Comparison of ENCODE assay signal across 29 mouse cellular contexts in genomic region chr17:51791226-51791625, GRCm38 (mm10). TPM values are rescaled to one million over a fixed set of nuclear protein-coding genes. Genes with fewer than 3 reads are reported as not detected.
DNase-seq lines count a peak whose midpoint lies in the region; ATAC-seq and TF ChIP-seq lines count a peak whose summit lies in the region.
"Had no signal": no experiment of that assay in that cellular context is flagged by ENCODE, and none has a peak within 500 bp of the region (broad histone marks: within the 10 kb centered on the region; RNA-seq: fewer than 3 reads in every experiment).

No protein-coding gene starts in this region.

- WGBS in forebrain, embryonic 14.5 days: 55% methylated on average over 5 of the region's 5 CpGs
- WGBS in forebrain, embryonic 11.5 days: 80% methylated on average over 5 of the region's 5 CpGs
- 41% methylated on average over 5 of the region's 5 CpGs for WGBS in midbrain, embryonic 15.5 days
- WGBS in midbrain, embryonic 10.5 days: 79% methylated on average over 5 of the region's 5 CpGs
- 80% methylated on average over 5 of the region's 5 CpGs for WGBS in kidney, embryonic 14.5 days

- H3K36me3 ChIP-seq in forebrain, embryonic 14.5 days (ENCODE audit: control insufficient read depth, insufficient read depth, low read length): 0 out of 2 replicates have a peak, but pooled peaks cover 10% of the 10 kb centered on the region
- no peaks in the 10 kb centered on the region for H3K36me3 ChIP-seq in forebrain, embryonic 11.5 days (ENCODE audit: control insufficient read depth, insufficient read depth, low read length)
- no peaks in the 10 kb centered on the region for H3K36me3 ChIP-seq in midbrain, embryonic 15.5 days (replicated peaks)
- H3K36me3 ChIP-seq in midbrain, embryonic 10.5 days: peaks cover 18% of the 10 kb centered on the region
- H3K36me3 ChIP-seq in kidney, embryonic 14.5 days (ENCODE audit: control insufficient read depth, insufficient read depth, low read length): no peaks in the 10 kb centered on the region
- H3K36me3 ChIP-seq: limb, embryonic 15.5 days; liver, embryonic 13.5 days had no signal

- ATAC-seq in forebrain, embryonic 14.5 days: peak; percentile 1; the same call in 1 of the 2 replicates
- no peak for ATAC-seq in forebrain, embryonic 11.5 days (replicated peaks; ENCODE audit: low FRiP score)
- ATAC-seq in midbrain, embryonic 15.5 days (replicated peaks): peak; percentile 25; the same call in 1 of the 2 replicates
- no peak for ATAC-seq in kidney, embryonic 14.5 days (ENCODE audit: low FRiP score, low TSS enrichment)
- ATAC-seq: intestine, postnatal 0 days; lung, postnatal 0 days; Patski had no signal

- no peak overlapping the region for H3K9ac ChIP-seq in forebrain, embryonic 14.5 days (ENCODE audit: low read length)
- no peak overlapping the region for H3K9ac ChIP-seq in forebrain, embryonic 11.5 days (ENCODE audit: low read length)
- no peak overlapping the region for H3K9ac ChIP-seq in midbrain, embryonic 15.5 days
- H3K9ac ChIP-seq in kidney, embryonic 14.5 days (ENCODE audit: low read depth, low read length): no peak overlapping the region
- H3K9ac ChIP-seq: limb, embryonic 15.5 days; liver, embryonic 13.5 days had no signal

- H3K27ac ChIP-seq in forebrain, embryonic 14.5 days (ENCODE audit: low read depth, low read length): 0 out of 2 replicates have a peak overlapping the region, but pooled peaks have one; percentile 61
- H3K27ac ChIP-seq in forebrain, embryonic 11.5 days (ENCODE audit: low read depth, low read length): no peak overlapping the region
- H3K27ac ChIP-seq in layer of hippocampus, adult 2 months: peak overlapping the region; percentile 83
- 0 out of 2 replicates have a peak overlapping the region, but pooled peaks have one; percentile 74 for H3K27ac ChIP-seq in midbrain, embryonic 15.5 days
- no peak overlapping the region for H3K27ac ChIP-seq in midbrain, embryonic 10.5 days (replicated peaks)
- H3K27ac ChIP-seq in kidney, embryonic 14.5 days (ENCODE audit: low read depth, low read length): no peak overlapping the region
- H3K27ac ChIP-seq: gastrocnemius, adult 2 months; limb, embryonic 15.5 days; liver, embryonic 13.5 days had no signal

- DNase-seq in forebrain, embryonic 14.5 days (ENCODE audit: low spot score): peak; percentile 61
- DNase-seq in forebrain, embryonic 11.5 days (ENCODE audit: low spot score): no peak
- no peak for DNase-seq in layer of hippocampus, adult 2 months (ENCODE audit: low spot score in 2 of 2)
- DNase-seq in layer of hippocampus, adult 11-12 months (ENCODE audit: low spot score): no peak
- no peak for DNase-seq in midbrain, embryonic 10.5 days (ENCODE audit: low spot score)
- DNase-seq: adrenal gland, postnatal 10 days; cerebellum, adult 11 months; cerebellum, adult 9-10 months; cerebellum, postnatal 36 days; gastrocnemius, adult 2 months; gastrocnemius, postnatal 36 days; heart, adult 18-20 months; heart, postnatal 36 days; kidney, adult 9 months; kidney, postnatal 14 days; left cerebral cortex, postnatal 4 days; liver, embryonic 13.5 days; lung, adult 18-20 months; lung, postnatal 4 days; right cerebral cortex, adult 18-20 months; spleen, adult 18-20 months; thymus, postnatal 14 days had no signal

- no peak overlapping the region for H3K4me3 ChIP-seq in forebrain, embryonic 14.5 days (ENCODE audit: low read depth, low read length)
- H3K4me3 ChIP-seq in forebrain, embryonic 11.5 days (ENCODE audit: low read depth, low read length): no peak overlapping the region
- H3K4me3 ChIP-seq in layer of hippocampus, adult 2 months: no peak overlapping the region
- no peak overlapping the region for H3K4me3 ChIP-seq in midbrain, embryonic 15.5 days
- no peak overlapping the region for H3K4me3 ChIP-seq in midbrain, embryonic 10.5 days
- H3K4me3 ChIP-seq in kidney, embryonic 14.5 days (ENCODE audit: low read length): no peak overlapping the region
- H3K4me3 ChIP-seq: gastrocnemius, adult 2 months; limb, embryonic 15.5 days; liver, embryonic 13.5 days; megakaryocyte, embryonic 14.5 days had no signal

- TF ChIP-seq CTCF in layer of hippocampus, adult 2 months (conservative IDR thresholded peaks at IDR 0.05): no peak

- H3K4me2 ChIP-seq in forebrain, embryonic 14.5 days (ENCODE audit: low read length): 0 out of 2 replicates have a peak overlapping the region, but pooled peaks have one; percentile 12
- H3K4me2 ChIP-seq in forebrain, embryonic 11.5 days (ENCODE audit: low read depth, low read length, severe bottlenecking): no peak overlapping the region
- H3K4me2 ChIP-seq in midbrain, embryonic 15.5 days: no peak overlapping the region; the same call in 1 of the 2 replicates
- no peak overlapping the region for H3K4me2 ChIP-seq in kidney, embryonic 14.5 days (replicated peaks; ENCODE audit: low read depth, low read length)
- H3K4me2 ChIP-seq: limb, embryonic 15.5 days; liver, embryonic 13.5 days had no signal

- H3K27me3 ChIP-seq in forebrain, embryonic 14.5 days (replicated peaks; ENCODE audit: control insufficient read depth, insufficient read depth, low read length): no peaks in the 10 kb centered on the region
- no peaks in the 10 kb centered on the region for H3K27me3 ChIP-seq in forebrain, embryonic 11.5 days (ENCODE audit: control insufficient read depth, insufficient read depth, low read length)
- H3K27me3 ChIP-seq in midbrain, embryonic 15.5 days (replicated peaks): no peaks in the 10 kb centered on the region
- H3K27me3 ChIP-seq in midbrain, embryonic 10.5 days (ENCODE audit: low read depth, poor library complexity, severe bottlenecking): no peaks in the 10 kb centered on the region
- H3K27me3 ChIP-seq in kidney, embryonic 14.5 days (ENCODE audit: control insufficient read depth, insufficient read depth, low read length): no peaks in the 10 kb centered on the region
- H3K27me3 ChIP-seq: limb, embryonic 15.5 days; liver, embryonic 13.5 days; megakaryocyte, embryonic 14.5 days had no signal

- H3K4me1 ChIP-seq in forebrain, embryonic 14.5 days (ENCODE audit: control insufficient read depth, insufficient read depth, low read length): peaks cover 13% of the 10 kb centered on the region
- 0 out of 2 replicates have a peak, but pooled peaks cover 4% of the 10 kb centered on the region for H3K4me1 ChIP-seq in forebrain, embryonic 11.5 days (replicated peaks; ENCODE audit: control insufficient read depth, insufficient read depth, low read length)
- peaks cover 12% of the 10 kb centered on the region for H3K4me1 ChIP-seq in midbrain, embryonic 15.5 days
- peaks cover 23% of the 10 kb centered on the region for H3K4me1 ChIP-seq in midbrain, embryonic 10.5 days
- no peaks in the 10 kb centered on the region for H3K4me1 ChIP-seq in kidney, embryonic 14.5 days (ENCODE audit: control insufficient read depth, insufficient read depth, low read length)
- H3K4me1 ChIP-seq: liver, embryonic 13.5 days; megakaryocyte, embryonic 14.5 days had no signal

- no peaks in the 10 kb centered on the region for H3K9me3 ChIP-seq in forebrain, embryonic 14.5 days (replicated peaks; ENCODE audit: control insufficient read depth, low read length)
- H3K9me3 ChIP-seq in forebrain, embryonic 11.5 days (ENCODE audit: control insufficient read depth, low read length): no peaks in the 10 kb centered on the region
- no peaks in the 10 kb centered on the region for H3K9me3 ChIP-seq in midbrain, embryonic 15.5 days
- H3K9me3 ChIP-seq in midbrain, embryonic 10.5 days (replicated peaks): no peaks in the 10 kb centered on the region
- no peaks in the 10 kb centered on the region for H3K9me3 ChIP-seq in kidney, embryonic 14.5 days (ENCODE audit: control insufficient read depth, low read length)
- H3K9me3 ChIP-seq: limb, embryonic 15.5 days; liver, embryonic 13.5 days; megakaryocyte, embryonic 14.5 days had no signal

RNA-seq across cellular contexts. Expression of gene Satb1, which starts 41.9 kb away (rescaled TPM):
- polyA plus RNA-seq in forebrain, embryonic 14.5 days (2014; fragmentation: Nextera tagmentation; extraction: Ambion mirVana): 24.2 and 33.5 TPM in 2 replicates
- 31.8 and 33.6 TPM in 2 replicates for polyA plus RNA-seq in forebrain, embryonic 11.5 days (2014; fragmentation: Nextera tagmentation; extraction: Ambion mirVana)
- total RNA-seq in layer of hippocampus, adult 2 months (2021): 10 to 100 TPM; 69.2 to 73.0 TPM
- polyA plus RNA-seq in midbrain, embryonic 15.5 days (2015; fragmentation: Nextera tagmentation; extraction: Ambion mirVana): 21.5 and 24.1 TPM in 2 replicates
- polyA plus RNA-seq in midbrain, embryonic 10.5 days (2016; fragmentation: Nextera tagmentation; extraction: Ambion mirVana): 21.6 and 23.1 TPM in 2 replicates
- 9.0 and 12.7 TPM in 2 replicates for polyA plus RNA-seq in kidney, embryonic 14.5 days (2014; fragmentation: Nextera tagmentation; extraction: Ambion mirVana)

Comparison
In these comparisons a context has a peak if more than half of its experiments do, and no peak if none do; other contexts are left out.
1. ATAC-seq: peak in forebrain, embryonic 14.5 days (single experiment) and midbrain, embryonic 15.5 days (single experiment); none in forebrain, embryonic 11.5 days (single experiment) and kidney, embryonic 14.5 days (single experiment).
2. H3K27ac ChIP-seq: peak in forebrain, embryonic 14.5 days (single experiment), layer of hippocampus, adult 2 months (single experiment) and midbrain, embryonic 15.5 days (single experiment); none in forebrain, embryonic 11.5 days (single experiment), midbrain, embryonic 10.5 days (single experiment) and kidney, embryonic 14.5 days (single experiment).